Mouse (Mus musculus): Measurements from ENCODE around the gene Ldlrad3. TPM values are rescaled to one million over a fixed set of nuclear protein-coding genes. Genes with fewer than 3 reads are reported as not detected.

The Ldlrad3 gene
- polyA plus RNA-seq, 1 experiment from 2014 or later: 4.3 TPM

DNA sequence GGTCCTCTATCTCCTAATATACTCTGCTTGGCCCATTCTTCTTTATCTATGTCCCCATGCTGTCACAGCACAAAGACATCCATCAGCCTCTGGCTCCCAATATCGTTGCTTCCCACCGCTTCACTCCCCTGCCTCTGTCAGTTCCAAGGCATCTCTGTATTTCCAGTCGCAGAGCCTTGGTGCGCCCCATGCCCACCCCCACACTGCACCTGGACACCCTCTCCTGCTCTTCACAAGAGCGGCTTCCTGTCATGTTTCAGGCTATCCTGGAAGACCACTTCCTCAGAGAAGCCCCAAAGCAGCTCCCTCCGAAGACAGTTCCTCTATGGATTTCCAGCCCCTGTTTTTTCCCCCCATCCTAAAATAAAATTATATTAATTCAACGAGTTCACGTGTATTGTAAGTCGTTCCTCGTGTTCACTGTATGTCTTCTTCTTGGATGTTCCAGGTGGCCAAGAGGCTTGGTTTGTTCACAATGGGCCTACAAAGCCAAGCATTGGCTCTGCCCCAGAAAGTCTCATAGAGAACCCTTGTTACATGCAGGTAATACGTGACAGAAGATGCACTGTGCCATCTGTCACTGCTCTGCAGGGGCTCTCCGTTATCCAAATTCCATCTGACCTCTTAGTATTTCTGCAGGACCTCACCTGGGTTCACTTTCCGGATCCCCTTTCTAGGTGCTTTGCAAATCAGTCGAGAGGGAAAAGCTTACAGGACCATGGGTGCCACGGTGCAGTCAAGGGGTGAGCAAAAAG, 276.7 kb downstream of the Ldlrad3 start:
- no peak overlapping the region for H3K9ac ChIP-seq (ENCODE audit: low read depth, low read length)
- 94% methylated on average over 15 of the region's 15 CpGs for WGBS
- TF ChIP-seq CTCF (IDR thresholded peaks at IDR 0.05; ENCODE audit: low read depth): no peak
- no peak overlapping the region for H3K27ac ChIP-seq (ENCODE audit: low read depth, low read length)
- H3K4me3 ChIP-seq (ENCODE audit: low read depth, low read length): no peak overlapping the region
- H3K36me3 ChIP-seq (ENCODE audit: control insufficient read depth, insufficient read depth): no peaks in the 10 kb centered on the region
- no peak for ATAC-seq
- H3K4me2 ChIP-seq (replicated peaks; ENCODE audit: low read depth): no peak overlapping the region
- no peaks in the 10 kb centered on the region for H3K4me1 ChIP-seq (replicated peaks; ENCODE audit: control insufficient read depth, insufficient read depth, low read length)
- no peaks in the 10 kb centered on the region for H3K27me3 ChIP-seq (replicated peaks; ENCODE audit: control insufficient read depth, insufficient read depth, low read length)
- H3K9me3 ChIP-seq (ENCODE audit: control insufficient read depth): no peaks in the 10 kb centered on the region

DNA sequence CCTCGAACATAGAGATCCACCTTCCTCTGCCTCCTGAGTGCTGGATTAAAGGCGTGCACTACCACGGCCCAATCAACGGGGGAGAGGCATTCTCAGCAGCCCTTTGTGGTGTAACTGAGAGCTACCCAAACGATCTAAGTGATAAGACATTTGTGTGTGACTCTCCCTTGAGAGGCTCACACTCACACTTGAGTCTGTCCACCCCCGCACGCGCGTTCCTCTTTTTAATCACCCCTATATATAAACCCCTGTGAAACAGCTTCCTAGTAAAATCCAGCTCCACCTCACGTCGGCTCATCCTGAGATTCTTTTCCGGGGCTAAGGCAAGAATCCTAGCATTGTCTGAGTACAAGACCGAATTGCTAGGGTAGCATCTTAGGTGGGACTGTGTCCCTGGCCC, 277.4 kb downstream of the Ldlrad3 start:
- Histone ChIP-seq H3K9me3 (ENCODE audit: control insufficient read depth) (no peaks in the 10 kb centered on the region), H3K4me1 (replicated peaks; ENCODE audit: control insufficient read depth, insufficient read depth, low read length) (no peaks in the 10 kb centered on the region), H3K4me2 (replicated peaks; ENCODE audit: low read depth) (no peak overlapping the region), H3K9ac (ENCODE audit: low read depth, low read length) (no peak overlapping the region), H3K36me3 (ENCODE audit: control insufficient read depth, insufficient read depth) (no peaks in the 10 kb centered on the region), H3K27ac (ENCODE audit: low read depth, low read length) (no peak overlapping the region), H3K27me3 (replicated peaks; ENCODE audit: control insufficient read depth, insufficient read depth, low read length) (no peaks in the 10 kb centered on the region), H3K4me3 (ENCODE audit: low read depth, low read length) (no peak overlapping the region)
- TF ChIP-seq CTCF (IDR thresholded peaks at IDR 0.05; ENCODE audit: low read depth): no peak
- 83% methylated on average over 13 of the region's 13 CpGs for WGBS
- ATAC-seq: no peak

DNA sequence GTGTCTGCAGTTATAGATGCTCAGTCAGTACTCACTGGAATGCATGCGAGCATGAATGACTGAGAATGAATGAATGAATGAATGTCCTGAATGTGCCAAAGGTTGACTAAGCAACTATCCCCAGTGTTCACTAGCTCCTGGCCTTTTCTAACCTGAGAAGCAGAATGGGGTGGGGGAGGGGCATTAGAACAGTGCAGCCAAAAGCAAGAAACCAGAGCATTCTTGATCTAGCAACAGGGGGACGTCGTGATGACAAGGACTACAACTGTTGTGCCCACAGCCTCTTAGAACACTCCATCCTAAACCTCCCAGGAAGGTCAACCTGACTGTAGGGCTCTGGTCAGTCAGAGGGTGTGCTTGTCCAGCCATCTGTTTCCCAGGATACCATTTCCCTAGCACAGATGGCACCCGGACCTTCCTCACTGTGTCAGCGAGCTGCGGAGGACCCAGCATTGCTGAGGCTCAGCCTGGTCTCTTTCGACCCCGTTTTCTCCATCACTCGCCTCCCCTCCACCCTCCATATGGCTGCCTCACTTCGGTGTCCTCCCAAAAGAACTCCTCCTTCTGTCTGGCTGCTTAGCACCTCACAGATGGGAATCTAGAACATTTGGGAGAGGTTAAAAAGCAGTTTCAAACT, 278.7 kb downstream of the Ldlrad3 start:
- 76% methylated on average over 10 of the region's 10 CpGs for WGBS
- no peaks in the 10 kb centered on the region for H3K27me3 ChIP-seq (replicated peaks; ENCODE audit: control insufficient read depth, insufficient read depth, low read length)
- no peaks in the 10 kb centered on the region for H3K36me3 ChIP-seq (ENCODE audit: control insufficient read depth, insufficient read depth)
- H3K4me1 ChIP-seq (replicated peaks; ENCODE audit: control insufficient read depth, insufficient read depth, low read length): no peaks in the 10 kb centered on the region
- no peak overlapping the region for H3K4me3 ChIP-seq (ENCODE audit: low read depth, low read length)
- no peak overlapping the region for H3K27ac ChIP-seq (ENCODE audit: low read depth, low read length)
- ATAC-seq: no peak
- no peak overlapping the region for H3K4me2 ChIP-seq (replicated peaks; ENCODE audit: low read depth)
- no peak for TF ChIP-seq CTCF (IDR thresholded peaks at IDR 0.05; ENCODE audit: low read depth)
- H3K9ac ChIP-seq (ENCODE audit: low read depth, low read length): no peak overlapping the region
- no peaks in the 10 kb centered on the region for H3K9me3 ChIP-seq (ENCODE audit: control insufficient read depth)

DNA sequence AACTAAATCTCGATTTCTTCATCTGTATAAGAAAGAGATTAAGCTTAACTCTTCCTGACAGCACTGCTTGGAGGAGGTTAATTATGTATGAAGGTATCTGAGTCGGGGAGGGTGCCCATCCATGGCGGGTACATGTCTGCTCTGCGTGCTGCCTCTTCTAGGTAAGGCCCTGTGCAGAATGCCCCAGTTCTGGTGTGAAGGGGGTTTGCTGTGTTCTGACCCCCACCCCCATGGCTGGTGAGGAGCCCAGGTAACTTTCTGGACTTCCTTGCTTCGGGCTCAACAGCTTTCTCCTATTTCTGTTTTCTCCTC, 279.9 kb downstream of the Ldlrad3 start:
- no peaks in the 10 kb centered on the region for H3K4me1 ChIP-seq (replicated peaks; ENCODE audit: control insufficient read depth, insufficient read depth, low read length)
- no peak for TF ChIP-seq CTCF (IDR thresholded peaks at IDR 0.05; ENCODE audit: low read depth)
- ATAC-seq: peak; percentile 11; the same call in 1 of the 2 replicates
- peak overlapping the region; percentile 68 for H3K4me2 ChIP-seq (replicated peaks; ENCODE audit: low read depth)
- WGBS: 64% methylated on average over 5 of the region's 5 CpGs
- no peaks in the 10 kb centered on the region for H3K9me3 ChIP-seq (ENCODE audit: control insufficient read depth)
- no peak overlapping the region for H3K9ac ChIP-seq (ENCODE audit: low read depth, low read length)
- H3K27ac ChIP-seq (ENCODE audit: low read depth, low read length): no peak overlapping the region
- peak overlapping the region; percentile 31; the same call in 1 of the 2 replicates for H3K4me3 ChIP-seq (ENCODE audit: low read depth, low read length)
- no peaks in the 10 kb centered on the region for H3K27me3 ChIP-seq (replicated peaks; ENCODE audit: control insufficient read depth, insufficient read depth, low read length)
- no peaks in the 10 kb centered on the region for H3K36me3 ChIP-seq (ENCODE audit: control insufficient read depth, insufficient read depth)

DNA sequence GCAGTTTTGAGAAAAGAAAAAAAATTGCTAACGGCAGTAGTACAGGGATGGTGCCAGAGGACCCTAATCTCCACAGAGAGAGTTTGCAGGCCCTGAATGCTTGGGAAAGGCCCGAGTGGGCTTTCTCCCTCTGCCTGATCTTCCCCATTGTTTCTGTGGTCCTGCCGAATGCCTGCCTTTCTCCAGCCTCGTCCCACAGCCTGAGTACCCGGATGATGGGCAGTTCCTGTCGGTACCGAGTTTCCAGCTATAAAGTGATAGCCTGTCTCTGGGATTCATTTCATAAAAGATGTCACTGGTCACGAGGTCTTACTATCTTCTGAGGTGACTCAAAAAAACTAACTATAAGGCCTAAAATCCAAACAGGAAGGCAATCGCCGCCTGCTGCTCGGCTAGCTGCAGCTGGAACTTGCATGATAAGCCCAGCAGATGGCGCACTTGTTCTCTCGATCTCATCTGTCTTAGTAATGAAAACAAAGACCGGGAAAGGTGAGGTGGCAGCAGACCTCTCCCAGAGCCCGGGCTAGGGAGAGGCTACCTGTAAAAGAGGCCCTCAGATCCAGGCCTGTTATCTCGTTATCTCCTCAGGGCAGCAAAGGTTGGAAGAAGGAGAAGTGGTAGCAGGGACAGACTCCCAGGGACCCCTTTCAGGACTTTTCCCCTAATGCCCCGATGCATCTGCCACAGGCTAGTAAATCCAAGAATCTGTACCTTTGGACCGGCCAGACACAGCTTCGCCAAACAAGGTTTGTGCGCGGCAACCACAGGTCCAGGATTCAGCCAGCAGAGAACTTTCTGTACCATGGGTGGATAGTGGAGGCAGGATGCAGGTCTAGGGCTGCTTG, 280.4 kb downstream of the Ldlrad3 start:
- Histone ChIP-seq H3K27me3 (replicated peaks; ENCODE audit: control insufficient read depth, insufficient read depth, low read length) (no peaks in the 10 kb centered on the region), H3K4me2 (replicated peaks; ENCODE audit: low read depth) (peak overlapping the region; percentile 68), H3K9me3 (ENCODE audit: control insufficient read depth) (no peaks in the 10 kb centered on the region), H3K27ac (ENCODE audit: low read depth, low read length) (no peak overlapping the region), H3K36me3 (ENCODE audit: control insufficient read depth, insufficient read depth) (peaks cover 6% of the 10 kb centered on the region), H3K4me1 (replicated peaks; ENCODE audit: control insufficient read depth, insufficient read depth, low read length) (no peaks in the 10 kb centered on the region), H3K9ac (ENCODE audit: low read depth, low read length) (no peak overlapping the region), H3K4me3 (ENCODE audit: low read depth, low read length) (peak overlapping the region; percentile 31)
- peak; percentile 70 for ATAC-seq
- peak; percentile 91 for TF ChIP-seq CTCF (IDR thresholded peaks at IDR 0.05; ENCODE audit: low read depth)
- WGBS: 24% methylated on average over 21 of the region's 21 CpGs

DNA sequence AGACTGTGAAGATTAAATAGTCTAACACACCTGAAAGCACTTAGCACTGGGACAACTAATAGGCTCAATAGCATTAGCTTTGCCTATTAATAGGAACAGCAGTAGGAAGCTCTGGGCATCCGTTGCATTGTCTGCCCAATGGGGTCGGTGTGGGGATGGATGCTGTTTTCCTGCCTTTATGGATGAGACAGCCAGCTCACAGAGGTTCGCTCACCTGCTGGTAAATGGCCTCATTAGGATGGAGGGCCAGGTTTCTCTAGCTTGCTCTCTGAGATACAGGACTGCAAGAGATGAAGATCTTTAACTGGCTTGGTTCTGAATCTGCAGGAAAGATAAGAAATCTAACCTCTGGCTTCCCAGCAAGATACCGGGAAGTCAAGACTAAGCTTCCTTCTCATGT, 284.0 kb downstream of the Ldlrad3 start:
- TF ChIP-seq CTCF (IDR thresholded peaks at IDR 0.05; ENCODE audit: low read depth): no peak
- Histone ChIP-seq H3K9ac (ENCODE audit: low read depth, low read length) (no peak overlapping the region), H3K27me3 (replicated peaks; ENCODE audit: control insufficient read depth, insufficient read depth, low read length) (no peaks in the 10 kb centered on the region), H3K4me2 (replicated peaks; ENCODE audit: low read depth) (no peak overlapping the region), H3K27ac (ENCODE audit: low read depth, low read length) (no peak overlapping the region), H3K36me3 (ENCODE audit: control insufficient read depth, insufficient read depth) (peaks cover 17% of the 10 kb centered on the region), H3K4me1 (replicated peaks; ENCODE audit: control insufficient read depth, insufficient read depth, low read length) (no peaks in the 10 kb centered on the region), H3K4me3 (ENCODE audit: low read depth, low read length) (no peak overlapping the region), H3K9me3 (ENCODE audit: control insufficient read depth) (no peaks in the 10 kb centered on the region)
- 89% methylated on average over 4 of the region's 4 CpGs for WGBS
- ATAC-seq: no peak

Other genes starting within 250 kb of the Ldlrad3 start
- 10.7 and 12.3 TPM in 2 replicates for gene Trim44, start 221.4 kb upstream of the Ldlrad3 start, polyA plus RNA-seq (2015; fragmentation: Nextera tagmentation; extraction: Ambion mirVana)

All from intestine, postnatal 0 days (tissue).